Mouse (Mus musculus) lung, postnatal 14 days (tissue): ENCODE measurements around the gene Olfr1290.

Experiments
- DNase-seq: peaks from one replicate; pipeline ENCODE4 v3.0.0; 2021

The Olfr1290 gene

GRCm38 (mm10) chr2:111493729-111494128 lies at the start of gene Olfr1290:
Gene Olfr1290 (minus strand): TSS chr2:111493829.
- no peak for DNase-seq

DNA sequence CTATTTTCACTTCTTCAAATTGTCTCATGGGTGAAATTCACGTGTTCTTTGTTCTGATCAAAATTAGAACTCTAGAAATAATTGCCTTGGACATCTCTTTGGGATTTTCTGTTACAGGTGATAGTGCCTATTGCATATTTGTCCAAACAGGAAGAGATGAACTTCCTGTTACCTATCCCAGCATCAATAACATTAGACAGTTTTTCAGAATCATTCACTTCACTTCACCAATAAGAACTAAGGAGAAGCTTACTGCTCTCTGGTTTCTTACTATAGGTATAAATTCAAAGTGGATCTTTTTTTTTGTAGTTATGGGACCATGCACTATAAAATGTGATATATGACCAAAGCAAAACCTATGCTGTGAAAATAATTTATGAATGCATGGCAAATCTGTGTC lies 46.6 kb upstream of the Olfr1290 start, which contains the start of gene Olfr1294:
TSS of gene Olfr1294 (minus strand) at position 101 of the 400 bp plus-strand sequence.
- DNase-seq, result no peak

GRCm38 (mm10) chr2:111524903-111525302 lies 31.3 kb upstream of the Olfr1290 start, which contains the start of gene Olfr1293-ps:
Gene Olfr1293-ps (plus strand): TSS chr2:111525203.
- no peak for DNase-seq

DNA sequence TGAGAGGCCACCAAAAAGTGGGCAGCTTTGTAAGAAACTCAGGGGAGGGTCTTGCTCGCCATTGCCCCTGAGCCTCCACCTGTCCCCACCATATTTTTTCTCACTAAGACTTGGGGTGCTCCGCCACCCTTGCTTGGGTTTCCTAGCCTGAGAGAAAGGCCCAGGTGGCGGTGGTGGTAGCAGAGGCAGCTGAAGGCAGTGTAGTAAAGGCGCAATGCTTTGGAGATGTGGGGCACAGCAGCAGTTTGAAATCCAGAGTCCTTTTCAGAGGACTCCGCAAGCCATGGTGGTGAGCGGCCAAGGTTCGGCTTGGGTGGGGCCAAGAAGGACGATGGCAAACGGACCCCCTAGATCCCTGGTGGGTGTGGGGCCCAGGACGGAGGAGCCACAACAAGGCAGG lies 23.8 kb upstream of the Olfr1290 start:
- DNase-seq, result no peak

DNA sequence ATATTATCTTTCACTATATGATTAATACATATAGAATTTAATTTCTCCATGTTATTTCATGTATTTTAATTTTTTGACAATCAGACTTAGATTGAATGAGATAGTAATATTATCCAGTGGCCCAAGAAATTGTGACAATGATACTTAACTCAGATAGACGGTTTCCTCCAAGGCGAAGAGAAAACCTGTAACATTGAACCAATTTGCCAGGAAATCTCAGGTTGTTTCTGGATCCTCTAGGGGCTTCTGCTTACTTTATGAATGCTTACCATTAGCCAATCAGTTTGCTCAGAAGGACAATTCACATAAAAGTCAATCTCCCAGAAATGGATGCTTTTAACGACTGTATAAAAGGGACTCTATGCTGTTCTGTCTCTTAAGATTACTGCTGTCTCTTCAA lies 3.3 kb upstream of the Olfr1290 start, which contains the start of gene Olfr1291-ps1:
TSS of gene Olfr1291-ps1 (plus strand) at position 301 of the 400 bp plus-strand sequence.
- no peak for DNase-seq

DNA sequence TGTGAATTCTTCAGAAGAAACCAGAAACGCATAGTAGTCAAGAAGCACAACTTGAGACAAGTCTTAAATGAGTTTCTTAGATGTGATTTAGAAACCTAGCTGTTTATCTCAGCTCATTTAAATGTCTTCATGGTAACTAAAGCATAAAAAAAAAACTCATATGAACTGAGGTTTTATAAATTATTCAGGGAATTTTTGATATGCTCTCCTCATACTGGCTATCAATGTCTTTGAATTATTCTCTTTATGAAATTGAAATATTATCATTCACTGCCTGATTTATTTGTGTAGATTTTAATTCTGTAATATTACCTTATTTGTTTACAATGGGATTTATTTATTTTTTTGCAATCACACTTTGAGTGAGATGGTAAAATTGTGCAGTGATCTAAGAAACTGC lies 13.1 kb downstream of the Olfr1290 start, which contains the start of gene Olfr1289:
TSS of gene Olfr1289 (plus strand) at position 301 of the 400 bp plus-strand sequence.
- DNase-seq, result no peak

DNA sequence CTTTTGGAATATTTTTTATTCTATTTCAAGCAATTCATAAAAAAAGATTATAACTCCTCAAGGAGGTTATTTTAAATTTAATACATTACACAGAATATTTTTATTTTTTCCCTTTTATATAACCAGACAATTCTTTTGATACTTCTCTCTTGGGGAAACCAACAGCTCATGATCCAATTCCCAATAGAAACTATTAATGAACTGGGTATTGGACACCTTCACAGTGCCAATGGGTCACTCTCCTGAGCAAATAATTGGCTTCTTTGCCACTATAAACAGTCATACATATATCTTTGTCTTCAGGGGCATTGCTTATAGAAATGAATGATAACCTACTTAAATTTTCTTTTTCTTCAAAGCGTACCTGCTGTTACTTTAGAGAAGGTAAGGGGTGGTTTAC lies 19.8 kb downstream of the Olfr1290 start, which contains the start of gene Olfr1288:
TSS of gene Olfr1288 (plus strand) at position 301 of the 400 bp plus-strand sequence.
- no peak for DNase-seq

DNA sequence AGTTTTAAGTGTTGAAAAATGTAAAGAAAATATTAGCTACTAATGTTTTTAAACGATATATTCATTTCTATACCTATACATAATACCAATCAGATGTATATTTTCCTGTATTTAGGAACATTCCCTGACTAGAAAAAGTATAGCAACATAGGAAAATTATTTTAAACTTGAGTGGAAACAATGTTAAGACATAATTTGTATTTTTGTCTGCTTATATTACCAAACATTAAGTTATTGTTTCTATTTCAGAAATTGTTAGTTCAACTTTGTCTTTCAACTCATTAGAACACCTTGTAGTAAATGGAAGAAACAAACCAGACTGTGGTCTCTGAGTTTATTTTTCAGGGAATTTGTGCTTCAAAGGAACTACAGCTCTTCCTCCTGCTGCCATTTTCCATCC lies 44.8 kb downstream of the Olfr1290 start, which contains the start of gene Olfr1287:
TSS of gene Olfr1287 (plus strand) at position 301 of the 400 bp plus-strand sequence.
- DNase-seq, result no peak
